Mouse (Mus musculus): ENCODE data around the gene Gal3st2b. TPM values are rescaled to one million over a fixed set of nuclear protein-coding genes. Genes with fewer than 3 reads are reported as not detected.
"Not testable (repeated sequence)": the region's sequence is repeated elsewhere in the genome, so short reads cannot be mapped to it uniquely, and the experiment has no call there.

Gene Gal3st2b
- polyA plus RNA-seq (2015; fragmentation: Nextera tagmentation; extraction: Ambion mirVana): 0.14 TPM in 1 of 2 replicates, not detected in the other

DNA sequence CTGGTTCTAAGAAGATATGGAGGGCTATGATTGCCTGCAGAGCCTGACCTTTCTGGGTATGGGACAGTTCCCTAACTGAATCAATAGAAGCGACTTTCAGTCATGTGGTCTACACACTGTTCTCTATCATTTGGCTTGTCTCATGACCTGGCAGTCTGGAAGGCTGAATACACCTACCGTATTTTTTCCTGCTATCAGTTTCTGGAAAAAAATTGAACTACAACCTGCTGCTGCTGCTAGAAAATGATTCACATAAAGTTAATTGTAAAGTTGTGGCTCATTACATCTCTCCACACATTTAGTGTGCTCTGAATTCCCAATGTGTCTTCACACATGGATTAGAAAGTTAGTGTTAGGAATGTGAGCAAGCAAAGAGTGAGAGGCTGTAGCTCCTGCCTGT, at the start of gene Gal3st2b:
Gene Gal3st2b, plus strand, starts transcription at position 301 of the 400 bp plus-strand sequence.
- 85% methylated on average over 2 of the region's 2 CpGs for WGBS
- not testable (repeated sequence) for H3K4me1 ChIP-seq (ENCODE audit: insufficient read depth, low read length); H3K4me3 ChIP-seq (ENCODE audit: low read length); H3K4me2 ChIP-seq (replicated peaks; ENCODE audit: low read depth, low read length); H3K36me3 ChIP-seq (ENCODE audit: insufficient read depth, low read length); H3K9ac ChIP-seq (replicated peaks; ENCODE audit: low read length); H3K9me3 ChIP-seq (ENCODE audit: low read length); ATAC-seq (ENCODE audit: low FRiP score, low TSS enrichment); H3K27ac ChIP-seq (ENCODE audit: low read length); H3K27me3 ChIP-seq (ENCODE audit: insufficient read depth, low read length)

DNA sequence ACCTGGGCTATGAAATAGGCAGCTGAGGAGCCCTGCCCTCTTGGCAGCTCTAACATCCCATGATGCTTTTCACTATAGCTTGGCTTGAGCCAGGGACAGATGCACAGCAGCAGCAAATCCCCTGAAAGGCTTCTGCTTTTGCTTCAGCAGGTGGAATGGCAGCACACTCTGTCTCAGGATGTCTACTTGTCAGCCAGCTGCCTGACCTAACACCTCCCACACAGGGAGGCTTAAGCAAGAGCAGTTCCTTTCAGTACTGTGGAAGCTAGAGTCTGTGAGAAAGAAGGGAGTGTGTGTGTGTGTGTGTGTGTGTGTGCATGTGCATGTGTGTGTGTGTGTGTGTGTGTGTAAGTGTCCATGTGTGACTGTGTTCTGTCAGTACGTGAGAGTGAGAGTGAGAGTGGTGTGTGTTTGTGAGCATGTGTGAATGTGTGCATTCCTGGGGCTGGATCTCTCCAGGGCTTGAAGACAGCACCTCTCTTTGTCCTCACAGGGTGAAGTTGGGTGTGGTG, 46.5 kb upstream of the Gal3st2b start:
- not testable (repeated sequence) for H3K9ac ChIP-seq (replicated peaks; ENCODE audit: low read length); H3K4me2 ChIP-seq (replicated peaks; ENCODE audit: low read depth, low read length); H3K4me1 ChIP-seq (ENCODE audit: insufficient read depth, low read length); H3K9me3 ChIP-seq (ENCODE audit: low read length); H3K27ac ChIP-seq (ENCODE audit: low read length); H3K4me3 ChIP-seq (ENCODE audit: low read length); H3K36me3 ChIP-seq (ENCODE audit: insufficient read depth, low read length); H3K27me3 ChIP-seq (ENCODE audit: insufficient read depth, low read length)
- 0 out of 2 replicates have a peak, but pooled peaks have one; percentile 49 for ATAC-seq (ENCODE audit: low FRiP score, low TSS enrichment)
- 50% methylated on average over 1 of the region's 1 CpGs for WGBS

DNA sequence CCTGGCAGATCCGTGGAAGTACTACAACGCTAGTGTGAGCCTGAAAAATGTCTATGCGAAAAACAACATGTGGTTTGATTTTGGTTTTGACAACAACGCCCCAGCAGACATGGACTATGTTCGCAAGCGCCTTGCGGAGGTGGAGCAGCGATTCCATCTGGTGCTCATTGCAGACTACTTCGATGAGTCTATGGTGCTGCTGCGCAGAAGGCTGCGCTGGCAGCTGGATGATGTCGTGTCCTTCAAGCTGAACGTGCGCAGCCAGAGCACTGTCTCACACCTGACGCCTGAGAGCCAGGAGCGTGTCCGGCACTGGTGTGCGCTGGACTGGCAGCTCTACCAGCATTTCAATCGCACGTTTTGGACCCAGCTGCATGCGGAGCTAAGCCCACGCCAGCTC, 43.7 kb upstream of the Gal3st2b start:
- H3K4me2 ChIP-seq (replicated peaks; ENCODE audit: low read depth, low read length); H3K27me3 ChIP-seq (ENCODE audit: insufficient read depth, low read length); ATAC-seq (ENCODE audit: low FRiP score, low TSS enrichment); H3K27ac ChIP-seq (ENCODE audit: low read length); H3K9ac ChIP-seq (replicated peaks; ENCODE audit: low read length); H3K36me3 ChIP-seq (ENCODE audit: insufficient read depth, low read length); H3K4me3 ChIP-seq (ENCODE audit: low read length); H3K9me3 ChIP-seq (ENCODE audit: low read length); H3K4me1 ChIP-seq (ENCODE audit: insufficient read depth, low read length): not testable (repeated sequence)
- 89% methylated on average over 11 of the region's 22 CpGs for WGBS

DNA sequence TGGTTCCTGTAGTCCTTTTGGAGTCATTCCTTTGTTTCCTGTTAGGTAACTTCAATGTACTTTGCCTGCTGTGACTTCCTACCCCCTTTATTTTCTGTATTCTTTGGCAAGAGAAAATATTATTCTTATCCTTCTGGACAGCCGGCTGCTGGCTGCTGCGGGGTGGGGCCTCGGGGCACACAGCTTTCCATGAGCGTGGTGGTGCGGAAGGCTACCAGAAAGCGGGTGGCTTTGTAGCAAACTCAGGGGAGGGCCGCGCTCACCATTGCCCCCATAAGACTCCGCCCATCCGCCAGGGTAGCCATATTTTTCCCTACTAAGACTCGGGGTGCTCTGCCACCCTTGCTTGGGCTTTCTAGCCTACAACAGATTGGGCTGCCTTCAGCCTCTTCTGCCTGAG, 36.3 kb upstream of the Gal3st2b start:
- H3K27me3 ChIP-seq (ENCODE audit: insufficient read depth, low read length); ATAC-seq (ENCODE audit: low FRiP score, low TSS enrichment); H3K4me3 ChIP-seq (ENCODE audit: low read length); H3K36me3 ChIP-seq (ENCODE audit: insufficient read depth, low read length); H3K9ac ChIP-seq (replicated peaks; ENCODE audit: low read length); H3K9me3 ChIP-seq (ENCODE audit: low read length); H3K27ac ChIP-seq (ENCODE audit: low read length); H3K4me2 ChIP-seq (replicated peaks; ENCODE audit: low read depth, low read length); H3K4me1 ChIP-seq (ENCODE audit: insufficient read depth, low read length): not testable (repeated sequence)
- WGBS: no CpG with 5 or more reads among the region's 11 CpGs

DNA sequence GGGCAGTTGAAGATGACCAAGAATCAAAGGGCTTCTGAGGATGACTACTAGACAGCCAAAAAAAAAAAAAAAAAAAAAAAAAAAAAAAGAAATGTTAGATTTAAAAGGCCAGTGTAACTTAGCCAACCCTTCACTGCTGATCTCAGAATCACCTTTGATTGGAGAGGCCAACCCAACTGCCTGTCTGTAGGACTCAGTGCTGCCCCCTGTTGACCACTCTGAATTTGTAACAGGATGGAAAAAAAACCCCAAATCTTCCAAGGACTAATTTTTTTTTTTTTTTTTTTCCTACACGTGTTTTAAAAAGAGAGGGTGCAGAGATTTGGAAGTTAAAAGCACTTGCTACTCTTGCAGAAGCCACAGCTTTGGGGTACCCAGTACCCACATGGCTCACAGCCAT, 27.2 kb upstream of the Gal3st2b start:
- 91% methylated on average over 1 of the region's 1 CpGs for WGBS
- ATAC-seq (ENCODE audit: low FRiP score, low TSS enrichment); H3K4me3 ChIP-seq (ENCODE audit: low read length): not testable (repeated sequence)

DNA sequence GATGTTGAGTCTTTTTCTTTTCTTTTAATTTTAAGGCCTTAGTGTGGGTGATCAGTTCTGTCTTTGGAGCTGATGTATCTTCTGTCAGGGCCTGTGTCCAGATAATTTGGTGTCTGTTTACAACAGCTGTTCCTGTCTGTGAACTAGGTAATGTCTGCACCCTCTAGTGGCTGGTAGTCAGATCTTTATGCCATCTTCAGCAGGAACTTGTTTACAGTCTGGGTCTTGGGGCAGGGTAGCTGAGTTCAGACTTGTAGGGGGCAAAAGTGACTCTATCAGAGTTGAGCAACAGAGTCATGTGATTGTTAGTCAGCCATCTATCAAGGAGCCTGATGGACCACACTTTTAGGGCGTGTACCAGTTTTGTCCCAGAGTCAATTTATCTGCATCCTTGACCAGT, 20.7 kb upstream of the Gal3st2b start:
- H3K4me2 ChIP-seq (replicated peaks; ENCODE audit: low read depth, low read length); H3K9me3 ChIP-seq (ENCODE audit: low read length); H3K4me3 ChIP-seq (ENCODE audit: low read length); H3K27me3 ChIP-seq (ENCODE audit: insufficient read depth, low read length); H3K27ac ChIP-seq (ENCODE audit: low read length); H3K9ac ChIP-seq (replicated peaks; ENCODE audit: low read length); H3K36me3 ChIP-seq (ENCODE audit: insufficient read depth, low read length); H3K4me1 ChIP-seq (ENCODE audit: insufficient read depth, low read length): not testable (repeated sequence)
- WGBS: no CpG with 5 or more reads among the region's 1 CpGs
- ATAC-seq (ENCODE audit: low FRiP score, low TSS enrichment): peak; percentile 46; the same call in 1 of the 2 replicates

More for the DNA sequence above, 27.2 kb upstream of the Gal3st2b start:
- H3K4me2 ChIP-seq (replicated peaks; ENCODE audit: low read depth, low read length); H3K36me3 ChIP-seq (ENCODE audit: insufficient read depth, low read length); H3K9ac ChIP-seq (replicated peaks; ENCODE audit: low read length); H3K27ac ChIP-seq (ENCODE audit: low read length); H3K4me1 ChIP-seq (ENCODE audit: insufficient read depth, low read length); H3K27me3 ChIP-seq (ENCODE audit: insufficient read depth, low read length); H3K9me3 ChIP-seq (ENCODE audit: low read length): not testable (repeated sequence)

DNA sequence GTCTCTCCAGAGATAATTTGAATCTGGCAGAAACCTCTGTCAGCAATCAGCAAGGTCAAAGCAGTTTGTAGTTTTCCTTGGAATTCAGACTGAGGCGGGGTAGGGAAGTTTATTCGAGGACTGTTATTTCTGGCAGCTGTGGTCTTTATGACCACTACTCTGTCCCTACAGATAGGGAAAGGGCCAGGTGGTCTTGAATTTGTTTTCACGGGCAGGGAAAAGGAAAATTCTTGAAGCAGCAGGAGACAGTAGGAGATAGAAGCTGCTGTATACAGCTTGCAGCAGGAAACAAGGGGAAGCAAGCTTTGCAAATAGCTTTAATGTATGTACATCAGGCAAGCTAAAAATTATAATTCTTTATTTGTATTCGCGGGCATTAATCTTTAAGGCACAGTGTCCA, 16.8 kb upstream of the Gal3st2b start:
- WGBS: 56% methylated on average over 3 of the region's 5 CpGs
- H3K36me3 ChIP-seq (ENCODE audit: insufficient read depth, low read length); H3K4me2 ChIP-seq (replicated peaks; ENCODE audit: low read depth, low read length); H3K9me3 ChIP-seq (ENCODE audit: low read length); H3K4me1 ChIP-seq (ENCODE audit: insufficient read depth, low read length); H3K9ac ChIP-seq (replicated peaks; ENCODE audit: low read length); ATAC-seq (ENCODE audit: low FRiP score, low TSS enrichment); H3K4me3 ChIP-seq (ENCODE audit: low read length); H3K27me3 ChIP-seq (ENCODE audit: insufficient read depth, low read length); H3K27ac ChIP-seq (ENCODE audit: low read length): not testable (repeated sequence)

DNA sequence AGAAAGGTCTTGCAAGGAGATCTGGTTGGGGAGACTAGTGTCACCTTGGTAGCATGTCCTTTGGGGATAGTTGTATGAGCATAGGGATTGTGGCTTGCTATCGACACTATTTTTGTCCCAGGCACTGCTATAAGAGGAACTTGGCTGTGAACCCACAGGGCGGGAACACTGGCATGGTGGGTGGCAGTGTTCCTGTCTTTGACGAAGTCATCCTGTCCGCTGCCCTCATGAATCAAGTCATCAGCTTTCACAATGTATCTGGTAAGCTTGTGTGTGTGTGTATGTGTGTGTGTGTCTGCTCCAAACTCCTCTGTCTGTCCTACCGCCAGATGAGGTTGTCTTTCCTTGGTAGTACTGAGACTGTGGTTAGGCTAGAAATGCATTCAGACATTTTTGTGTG, 11.4 kb upstream of the Gal3st2b start:
- ATAC-seq (ENCODE audit: low FRiP score, low TSS enrichment); H3K36me3 ChIP-seq (ENCODE audit: insufficient read depth, low read length); H3K27ac ChIP-seq (ENCODE audit: low read length); H3K4me1 ChIP-seq (ENCODE audit: insufficient read depth, low read length); H3K4me2 ChIP-seq (replicated peaks; ENCODE audit: low read depth, low read length); H3K9ac ChIP-seq (replicated peaks; ENCODE audit: low read length); H3K9me3 ChIP-seq (ENCODE audit: low read length); H3K4me3 ChIP-seq (ENCODE audit: low read length); H3K27me3 ChIP-seq (ENCODE audit: insufficient read depth, low read length): not testable (repeated sequence)
- WGBS: 80% methylated on average over 3 of the region's 5 CpGs

DNA sequence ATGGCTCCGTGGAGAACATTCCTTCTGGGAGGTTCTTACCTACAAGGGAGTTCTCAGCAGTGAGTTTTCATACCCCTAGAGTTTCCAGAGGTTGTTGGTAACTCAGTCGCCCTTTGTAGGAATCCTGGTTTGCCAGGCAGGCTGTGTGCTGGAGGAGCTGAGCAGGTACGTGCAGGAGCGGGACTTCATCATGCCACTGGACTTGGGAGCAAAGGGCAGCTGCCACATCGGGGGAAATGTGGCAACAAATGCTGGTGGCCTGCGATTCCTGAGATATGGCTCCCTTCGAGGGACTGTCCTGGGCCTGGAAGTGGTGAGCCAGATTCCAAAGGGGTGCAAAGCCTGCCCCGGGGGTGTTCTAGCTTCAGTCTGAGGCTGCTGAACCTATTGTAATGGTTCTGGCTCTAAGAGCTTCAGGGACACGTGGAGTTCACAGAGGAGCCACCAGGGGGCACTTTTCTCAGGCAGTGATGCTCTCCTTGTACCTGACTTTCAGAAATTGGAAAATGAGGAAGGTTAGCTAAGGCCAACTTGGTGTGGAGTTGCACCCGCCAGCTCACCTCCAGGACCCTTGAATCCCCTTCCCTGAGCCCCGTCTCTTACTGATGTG, 9.0 kb upstream of the Gal3st2b start:
- not testable (repeated sequence) for H3K4me3 ChIP-seq (ENCODE audit: low read length); H3K27ac ChIP-seq (ENCODE audit: low read length); H3K9ac ChIP-seq (replicated peaks; ENCODE audit: low read length); H3K4me1 ChIP-seq (ENCODE audit: insufficient read depth, low read length); H3K4me2 ChIP-seq (replicated peaks; ENCODE audit: low read depth, low read length); H3K9me3 ChIP-seq (ENCODE audit: low read length); H3K27me3 ChIP-seq (ENCODE audit: insufficient read depth, low read length); H3K36me3 ChIP-seq (ENCODE audit: insufficient read depth, low read length)
- ATAC-seq (ENCODE audit: low FRiP score, low TSS enrichment): peak; percentile 13; the same call in 1 of the 2 replicates
- WGBS: no CpG with 5 or more reads among the region's 11 CpGs

DNA sequence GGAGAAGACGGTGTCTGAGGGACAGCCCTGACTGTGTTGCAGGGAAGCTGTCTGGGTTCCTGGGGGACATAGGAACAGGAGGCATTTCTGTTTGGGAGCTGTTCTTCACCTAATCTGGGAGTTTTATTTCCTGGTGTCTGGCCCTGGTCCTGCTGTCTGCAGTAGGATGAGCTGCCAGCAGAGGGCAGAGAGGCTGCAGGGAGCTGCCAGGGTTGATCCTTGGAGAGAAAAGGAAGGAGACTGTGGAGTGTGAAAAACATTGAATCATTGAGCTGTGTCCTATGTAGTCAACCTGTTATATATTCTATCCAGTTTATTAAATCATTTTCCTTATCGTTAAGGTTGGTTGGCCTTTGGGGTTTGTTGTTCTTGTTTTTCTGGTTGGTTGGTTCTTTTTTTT, 6.2 kb upstream of the Gal3st2b start:
- not testable (repeated sequence) for H3K36me3 ChIP-seq (ENCODE audit: insufficient read depth, low read length); H3K27ac ChIP-seq (ENCODE audit: low read length); H3K4me1 ChIP-seq (ENCODE audit: insufficient read depth, low read length); H3K27me3 ChIP-seq (ENCODE audit: insufficient read depth, low read length); H3K4me3 ChIP-seq (ENCODE audit: low read length); H3K9me3 ChIP-seq (ENCODE audit: low read length); H3K9ac ChIP-seq (replicated peaks; ENCODE audit: low read length); H3K4me2 ChIP-seq (replicated peaks; ENCODE audit: low read depth, low read length)
- ATAC-seq (ENCODE audit: low FRiP score, low TSS enrichment): peak; percentile 68; the same call in 1 of the 2 replicates
- WGBS: no CpG with 5 or more reads among the region's 2 CpGs

All from kidney, embryonic 16.5 days (tissue).